Mouse (Mus musculus) hindbrain, postnatal 0 days (tissue): ENCODE data around the gene Gm45837. TPM values are rescaled to one million over a fixed set of nuclear protein-coding genes. Genes with fewer than 3 reads are reported as not detected.

Source experiments
- ATAC-seq: fragments of 200-750 bp; cut with Nextera tagmentation; 2 replicates; pipeline ENCODE4 v1.8.0; 2017; ENCODE audit warnings: mild to moderate bottlenecking, moderate TSS enrichment, moderate library complexity
- DNase-seq: peaks from one replicate; pipeline ENCODE4 v3.0.0-alpha.2; 2015; ENCODE audit warnings: low spot score
- H3K27ac ChIP-seq: fragments of 300-500 bp; sonication (generic); 2 replicates; pipeline ENCODE4 v1.5.1; 2014; ENCODE audit warnings: mild to moderate bottlenecking
- H3K27me3 ChIP-seq: fragments of 300-500 bp; sonication (generic); 2 replicates; pipeline ENCODE4 v1.6.1; 2014; ENCODE audit warnings: low read length, mixed read lengths; ENCODE audit not compliant: insufficient read depth
- H3K36me3 ChIP-seq: fragments of 300-500 bp; sonication (generic); 2 replicates; pipeline ENCODE4 v1.6.1; 2014; ENCODE audit warnings: low read length, mixed read lengths; ENCODE audit not compliant: insufficient read depth
- H3K4me1 ChIP-seq: fragments of 300-500 bp; sonication (generic); 2 replicates; pipeline ENCODE4 v1.6.1; 2014; ENCODE audit warnings: antibody characterized with exemption, low read length, mixed read lengths; ENCODE audit not compliant: insufficient read depth
- H3K4me2 ChIP-seq: fragments of 300-500 bp; sonication (generic); 2 replicates; pipeline ENCODE4 v1.6.1; 2014; ENCODE audit warnings: low read depth, mild to moderate bottlenecking, low read length, moderate library complexity, mixed read lengths
- H3K4me3 ChIP-seq: fragments of 300-500 bp; sonication (generic); 2 replicates; pipeline ENCODE4 v1.5.1; 2014; ENCODE audit warnings: low read length
- H3K9ac ChIP-seq: fragments of 300-500 bp; sonication (generic); replicated peaks from 2 replicates; pipeline ENCODE4 v1.6.1; 2014; ENCODE audit warnings: mild to moderate bottlenecking, low read length, moderate library complexity, mixed read lengths
- H3K9me3 ChIP-seq: fragments of 300-500 bp; sonication (generic); 2 replicates; pipeline ENCODE4 v1.6.1; 2016; ENCODE audit warnings: low read length, mixed read lengths
- CTCF ChIP-seq: IDR thresholded peaks from 2 replicates; pipeline ENCODE4 v1.5.1; 2016; ENCODE audit warnings: antibody characterized with exemption, control low read depth, low read depth
- WGBS: fragments of 180-500 bp; shearing (Covaris S2); extraction: QIAGEN DNeasy Blood & Tissue Kit; methylation state at CpG from one replicate; pipeline ENCODE4 v1.1.7; 2014; 5-methylcytosine and 5-hydroxymethylcytosine counted together
- polyA plus RNA-seq: library from polyadenylated mRNA; unstranded; fragments of >200 nt; fragmentation: Nextera tagmentation; extraction: Ambion mirVana; gene quantifications from 2 replicates; pipeline ENCODE4 v1.2.1, GENCODE M21; 2015
- total RNA-seq: library from RNA; depleted of rRNA; stranded (reverse); fragments of >200 nt; gene quantifications from 2 replicates; pipeline ENCODE4 v1.2.3, GENCODE M21; 2014

Gm45837 gene
- total and polyA plus RNA-seq, 2 experiments from 2014 or later: not detected

- DNase-seq (no peak), ATAC-seq (no peak)
- Histone ChIP-seq H3K27ac (no peak overlapping the region), H3K9me3 (no peaks in the 10 kb centered on the region), H3K4me1 (no peaks in the 10 kb centered on the region), H3K36me3 (no peaks in the 10 kb centered on the region), H3K4me3 (no peak overlapping the region), H3K9ac (no peak overlapping the region), H3K4me2 (no peak overlapping the region), H3K27me3 (0 out of 2 replicates have a peak, but pooled peaks cover 8% of the 10 kb centered on the region)
- no peak for TF ChIP-seq CTCF
- 91% methylated on average over 5 of the region's 6 CpGs for WGBS
Measured at GRCm38 (mm10) chr7:101501236-101501635, 90.5 kb downstream of the Gm45837 start.

GRCm38 (mm10) chr7:101501675-101502074 is 91.0 kb downstream of the Gm45837 start:
- no peak for ATAC-seq
- Histone ChIP-seq H3K4me1 (no peaks in the 10 kb centered on the region), H3K36me3 (no peaks in the 10 kb centered on the region), H3K27ac (no peak overlapping the region), H3K9me3 (no peaks in the 10 kb centered on the region), H3K27me3 (0 out of 2 replicates have a peak, but pooled peaks cover 9% of the 10 kb centered on the region), H3K4me3 (no peak overlapping the region), H3K9ac (no peak overlapping the region), H3K4me2 (no peak overlapping the region)
- TF ChIP-seq CTCF: peak; percentile 50
- no peak for DNase-seq
- WGBS: 77% methylated on average over 6 of the region's 6 CpGs

GRCm38 (mm10) chr7:101503351-101503750 is 92.7 kb downstream of the Gm45837 start:
- H3K4me3 ChIP-seq: no peak overlapping the region
- H3K4me2 ChIP-seq: no peak overlapping the region
- peak; percentile 70 for DNase-seq
- H3K4me1 ChIP-seq: no peaks in the 10 kb centered on the region
- no peak overlapping the region for H3K9ac ChIP-seq
- WGBS: 29% methylated on average over 8 of the region's 8 CpGs
- no peak for ATAC-seq
- 0 out of 2 replicates have a peak, but pooled peaks cover 9% of the 10 kb centered on the region for H3K27me3 ChIP-seq
- TF ChIP-seq CTCF: peak; percentile 90
- no peak overlapping the region for H3K27ac ChIP-seq
- no peaks in the 10 kb centered on the region for H3K9me3 ChIP-seq
- no peaks in the 10 kb centered on the region for H3K36me3 ChIP-seq

GRCm38 (mm10) chr7:101503803-101504202 is 93.1 kb downstream of the Gm45837 start:
- Histone ChIP-seq H3K9ac (no peak overlapping the region), H3K4me1 (no peaks in the 10 kb centered on the region), H3K36me3 (no peaks in the 10 kb centered on the region), H3K4me3 (no peak overlapping the region), H3K9me3 (no peaks in the 10 kb centered on the region), H3K27ac (no peak overlapping the region), H3K4me2 (no peak overlapping the region), H3K27me3 (0 out of 2 replicates have a peak, but pooled peaks cover 9% of the 10 kb centered on the region)
- no peak for DNase-seq
- ATAC-seq: no peak
- WGBS: 45% methylated on average over 7 of the region's 7 CpGs
- TF ChIP-seq CTCF: no peak

- Histone ChIP-seq H3K9ac (no peak overlapping the region), H3K4me3 (peak overlapping the region; percentile 15; the same call in 1 of the 2 replicates), H3K36me3 (no peaks in the 10 kb centered on the region), H3K9me3 (no peaks in the 10 kb centered on the region), H3K27me3 (0 out of 2 replicates have a peak, but pooled peaks cover 9% of the 10 kb centered on the region), H3K4me1 (no peaks in the 10 kb centered on the region), H3K4me2 (peak overlapping the region; percentile 42), H3K27ac (no peak overlapping the region)
- WGBS: 17% methylated on average over 24 of the region's 24 CpGs
- DNase-seq: peak; percentile 26
- no peak for TF ChIP-seq CTCF
- ATAC-seq: no peak
Measured at GRCm38 (mm10) chr7:101504507-101504906, 93.8 kb downstream of the Gm45837 start.

- no peak overlapping the region for H3K4me3 ChIP-seq
- H3K27me3 ChIP-seq: peaks cover 9% of the 10 kb centered on the region; the same call in 1 of the 2 replicates
- 34% methylated on average over 2 of the region's 2 CpGs for WGBS
- H3K36me3 ChIP-seq: no peaks in the 10 kb centered on the region
- ATAC-seq (no peak), DNase-seq (no peak)
- no peak for TF ChIP-seq CTCF
- H3K4me1 ChIP-seq: no peaks in the 10 kb centered on the region
- H3K27ac ChIP-seq: no peak overlapping the region
- H3K4me2 ChIP-seq: no peak overlapping the region
- H3K9me3 ChIP-seq: no peaks in the 10 kb centered on the region
- H3K9ac ChIP-seq: no peak overlapping the region
Measured at GRCm38 (mm10) chr7:101509212-101509611, 98.5 kb downstream of the Gm45837 start.

- Histone ChIP-seq H3K4me1 (no peaks in the 10 kb centered on the region), H3K9me3 (no peaks in the 10 kb centered on the region), H3K27me3 (no peaks in the 10 kb centered on the region; the same call in 1 of the 2 replicates), H3K9ac (no peak overlapping the region), H3K4me2 (no peak overlapping the region), H3K27ac (no peak overlapping the region), H3K36me3 (no peaks in the 10 kb centered on the region), H3K4me3 (no peak overlapping the region)
- WGBS: 34% methylated on average over 7 of the region's 7 CpGs
- peak; percentile 75 for DNase-seq
- peak; percentile 48 for ATAC-seq
- TF ChIP-seq CTCF: peak; percentile 32; the same call in 1 of the 2 replicates
Measured at GRCm38 (mm10) chr7:101513655-101514054, 103.0 kb downstream of the Gm45837 start.
